Mouse (Mus musculus): ENCODE data around the gene Olfr520. TPM values are rescaled to one million over a fixed set of nuclear protein-coding genes. Genes with fewer than 3 reads are reported as not detected.
"Not testable (repeated sequence)": the region's sequence is repeated elsewhere in the genome, so short reads cannot be mapped to it uniquely, and the experiment has no call there.

Olfr520 gene
- total RNA-seq, 2 experiments from 2014 or later = not detected

GRCm38 (mm10) chr7:99709992-99710391, 20.1 kb upstream of the Olfr520 start:
- intact Hi-C loops (cut with DNase I) = loop anchor here (1.0 to 5.0 kb wide), 2 partner anchors 51 to 208 kb away; no protein-coding TSS in a partner anchor
- no peak for DNase-seq (ENCODE audit: low spot score)

GRCm38 (mm10) chr7:99710476-99710875, 19.6 kb upstream of the Olfr520 start:
- intact Hi-C loops (cut with DNase I) = loop anchor here (1.0 to 5.0 kb wide), 2 partner anchors 51 to 208 kb away; no protein-coding TSS in a partner anchor
- no peak for DNase-seq (ENCODE audit: low spot score)

GRCm38 (mm10) chr7:99711166-99711565, 18.9 kb upstream of the Olfr520 start, which contains the start of gene Slco2b1:
TSS of gene Slco2b1 (minus strand) at chr7:99711340.
- intact Hi-C loops (cut with DNase I) = loop anchor here (5.0 kb wide), 1 partner anchor 209 kb away; no protein-coding TSS in a partner anchor
- DNase-seq (ENCODE audit: low spot score) = peak; percentile 38

- DNase-seq (ENCODE audit: low spot score) = no peak
- intact Hi-C loops (cut with DNase I) = loop anchor here (2.0 to 5.0 kb wide), 2 partner anchors 84 to 210 kb away; no protein-coding TSS in a partner anchor
Observed at GRCm38 (mm10) chr7:99712431-99712830, 17.6 kb upstream of the Olfr520 start.

- intact Hi-C loops (cut with DNase I) = no loop called here
- DNase-seq (ENCODE audit: low spot score) = no peak
Observed at GRCm38 (mm10) chr7:99716536-99716935, 13.5 kb upstream of the Olfr520 start.

- intact Hi-C loops (cut with DNase I) = no loop called here
- peak; percentile 49 for DNase-seq (ENCODE audit: low spot score)
Observed at GRCm38 (mm10) chr7:99734612-99735011, 4.5 kb downstream of the Olfr520 start.

GRCm38 (mm10) chr7:99735491-99735890, 5.4 kb downstream of the Olfr520 start:
- intact Hi-C loops (cut with DNase I) = not testable (repeated sequence)

GRCm38 (mm10) chr7:99739276-99739675, 9.2 kb downstream of the Olfr520 start:
- intact Hi-C loops (cut with DNase I) = no loop called here

More at GRCm38 (mm10) chr7:99735491-99735890, 5.4 kb downstream of the Olfr520 start:
- not testable (repeated sequence) for DNase-seq (ENCODE audit: low spot score)

GRCm38 (mm10) chr7:99763207-99763606, 33.1 kb downstream of the Olfr520 start, which contains the start of gene Olfr521:
TSS of gene Olfr521 (plus strand) at chr7:99763507.
- intact Hi-C loops (cut with DNase I) = no loop called here
- DNase-seq (ENCODE audit: low spot score) = no peak

More at GRCm38 (mm10) chr7:99739276-99739675, 9.2 kb downstream of the Olfr520 start:
- no peak for DNase-seq (ENCODE audit: low spot score)

GRCm38 (mm10) chr7:99781385-99781784, 51.3 kb downstream of the Olfr520 start:
- DNase-seq (ENCODE audit: low spot score) = no peak
- intact Hi-C loops (cut with DNase I) = no loop called here

- intact Hi-C loops (cut with DNase I) = no loop called here
- no peak for DNase-seq (ENCODE audit: low spot score)
Observed at GRCm38 (mm10) chr7:99781916-99782315, 51.8 kb downstream of the Olfr520 start.

- intact Hi-C loops (cut with DNase I) = no loop called here
- no peak for DNase-seq (ENCODE audit: low spot score)
Observed at GRCm38 (mm10) chr7:99783421-99783820, 53.3 kb downstream of the Olfr520 start.

GRCm38 (mm10) chr7:99785553-99785952, 55.5 kb downstream of the Olfr520 start:
- intact Hi-C loops (cut with DNase I) = no loop called here

More at GRCm38 (mm10) chr7:99785553-99785952, 55.5 kb downstream of the Olfr520 start:
- DNase-seq (ENCODE audit: low spot score) = no peak

Other genes starting within 250 kb of the Olfr520 start
- gene Rps3, start 246.5 kb upstream of the Olfr520 start, total RNA-seq (2021) = 100 to 1,000 TPM; 306 to 340 TPM
- gene Arrb1, start 194.8 kb upstream of the Olfr520 start, total RNA-seq (2021) = 10 to 100 TPM; 17.2 to 26.4 TPM
- gene Tpbgl, start 103.2 kb upstream of the Olfr520 start, total RNA-seq (2021) = 1 to 10 TPM; 3.0 to 3.9 TPM
- 1 to 10 TPM; 7.2 to 8.1 TPM for gene Slco2b1, start 18.9 kb upstream of the Olfr520 start, total RNA-seq (2021)
- gene Olfr521, start 33.2 kb downstream of the Olfr520 start, total RNA-seq (2021) = not detected
- 1 to 10 TPM; 4.1 to 4.2 TPM for gene Neu3, start 98.1 kb downstream of the Olfr520 start, total RNA-seq (2021)
- gene Xrra1, start 128.8 kb downstream of the Olfr520 start, total RNA-seq (2021) = not detected
- gene Spcs2, start 133.2 kb downstream of the Olfr520 start, total RNA-seq (2021) = 10 to 100 TPM; 46.3 to 47.2 TPM

Measured in heart, postnatal 25 days (tissue).